Mouse (Mus musculus) A20 (cell line): ENCODE measurements around the gene Tmem11.

Source experiments
- DNase-seq: peaks from one replicate; pipeline ENCODE4 v3.0.0-alpha.2; 2011; ENCODE audit warnings: low read depth, low spot score

Gene Tmem11

GRCm38 (mm10) chr11:60878675-60879294 is at the start of gene Tmem11:
Tmem11 (minus strand) TSS chr11:60879272.
- DNase-seq: peak; percentile 97

- peak; percentile 91 for DNase-seq
These were observed 48.2 kb upstream of the Tmem11 start for GRCm38 (mm10) chr11:60927264-60927663.

- DNase-seq: no peak
These were observed 45.9 kb upstream of the Tmem11 start for GRCm38 (mm10) chr11:60924981-60925380.

- DNase-seq: no peak
These were observed 45.4 kb upstream of the Tmem11 start for GRCm38 (mm10) chr11:60924498-60924897.

GRCm38 (mm10) chr11:60922964-60923363 is 43.9 kb upstream of the Tmem11 start:
- no peak for DNase-seq

GRCm38 (mm10) chr11:60922195-60922594 is 43.1 kb upstream of the Tmem11 start:
- DNase-seq: no peak

GRCm38 (mm10) chr11:60920021-60920420 is 40.9 kb upstream of the Tmem11 start:
- DNase-seq: no peak

GRCm38 (mm10) chr11:60915201-60915600 is 36.1 kb upstream of the Tmem11 start:
- DNase-seq: no peak

GRCm38 (mm10) chr11:60914491-60914890 is 35.4 kb upstream of the Tmem11 start, which contains the start of gene Natd1:
Natd1 (minus strand) TSS chr11:60914750.
- DNase-seq: no peak

GRCm38 (mm10) chr11:60913301-60914196 is 34.5 kb upstream of the Tmem11 start:
- peak; percentile 91 for DNase-seq

GRCm38 (mm10) chr11:60912525-60912973 is 33.5 kb upstream of the Tmem11 start:
- peak; percentile 59 for DNase-seq

GRCm38 (mm10) chr11:60909626-60910025 is 30.6 kb upstream of the Tmem11 start:
- DNase-seq: no peak

GRCm38 (mm10) chr11:60908073-60908472 is 29.0 kb upstream of the Tmem11 start:
- no peak for DNase-seq

GRCm38 (mm10) chr11:60906449-60906848 is 27.4 kb upstream of the Tmem11 start:
- no peak for DNase-seq

- DNase-seq: no peak
These were observed 26.5 kb upstream of the Tmem11 start for GRCm38 (mm10) chr11:60905407-60906120.

- DNase-seq: no peak
These were observed 24.6 kb upstream of the Tmem11 start for GRCm38 (mm10) chr11:60903661-60904061.

- DNase-seq: no peak
These were observed 23.4 kb upstream of the Tmem11 start for GRCm38 (mm10) chr11:60902486-60902885.

GRCm38 (mm10) chr11:60902001-60902400 is 22.9 kb upstream of the Tmem11 start:
- no peak for DNase-seq

- no peak for DNase-seq
These were observed 16.8 kb upstream of the Tmem11 start for GRCm38 (mm10) chr11:60895915-60896314.

GRCm38 (mm10) chr11:60890744-60891143 is 11.7 kb upstream of the Tmem11 start:
- DNase-seq: no peak

GRCm38 (mm10) chr11:60890286-60890685 is 11.2 kb upstream of the Tmem11 start:
- DNase-seq: no peak

GRCm38 (mm10) chr11:60889861-60890260 is 10.8 kb upstream of the Tmem11 start:
- DNase-seq: no peak
